Mouse (Mus musculus) forebrain, postnatal 0 days (tissue): ENCODE measurements at regions not wholly inside any gene's neighbourhood (a gene's known extent, or its start where the extent isn't known, plus 50 kb on each side); places are given as distances from the start of the nearest gene placed in this dataset.

Source experiments
- ATAC-seq: fragments of 200-750 bp; cut with Nextera tagmentation; 2 replicates; pipeline ENCODE4 v1.8.0; 2017; ENCODE audit warnings: mild to moderate bottlenecking, moderate library complexity
- DNase-seq: peaks from one replicate; pipeline ENCODE4 v3.0.0-alpha.2; 2015
- H3K27ac ChIP-seq: fragments of 300-500 bp; sonication (generic); 2 replicates; pipeline ENCODE4 v1.5.1; 2014; ENCODE audit warnings: low read depth, mild to moderate bottlenecking, antibody characterized with exemption, low read length, moderate library complexity, mixed read lengths
- H3K27me3 ChIP-seq: fragments of 300-500 bp; sonication (generic); 2 replicates; pipeline ENCODE4 v1.6.1; 2014; ENCODE audit warnings: mild to moderate bottlenecking, low read length, mixed read lengths; ENCODE audit not compliant: insufficient read depth
- H3K36me3 ChIP-seq: fragments of 300-500 bp; sonication (generic); 2 replicates; pipeline ENCODE4 v1.6.1; 2014; ENCODE audit warnings: mild to moderate bottlenecking, moderate library complexity; ENCODE audit not compliant: insufficient read depth
- H3K4me1 ChIP-seq: fragments of 300-500 bp; sonication (generic); 2 replicates; pipeline ENCODE4 v1.6.1; 2014; ENCODE audit warnings: antibody characterized with exemption; ENCODE audit not compliant: insufficient read depth
- H3K4me2 ChIP-seq: fragments of 300-500 bp; sonication (generic); 2 replicates; pipeline ENCODE4 v1.6.1; 2014; ENCODE audit warnings: low read depth, mild to moderate bottlenecking, moderate library complexity
- H3K4me3 ChIP-seq: fragments of 300-500 bp; sonication (generic); 2 replicates; pipeline ENCODE4 v1.5.1; 2014; ENCODE audit warnings: low read depth, low read length, mixed read lengths
- H3K9ac ChIP-seq: fragments of 300-500 bp; sonication (generic); 2 replicates; pipeline ENCODE4 v1.6.1; 2014; ENCODE audit warnings: mild to moderate bottlenecking
- H3K9me3 ChIP-seq: fragments of 300-500 bp; sonication (generic); 2 replicates; pipeline ENCODE4 v1.6.1; 2016; ENCODE audit warnings: low read length
- CTCF ChIP-seq: sonication (generic); IDR thresholded peaks from 2 replicates; pipeline ENCODE4 v1.5.1; 2016; ENCODE audit warnings: antibody characterized with exemption, control low read depth, low read depth
- WGBS: fragments of 180-500 bp; shearing (Covaris S2); extraction: QIAGEN DNeasy Blood & Tissue Kit; methylation state at CpG from one replicate; pipeline ENCODE4 v1.1.7; 2014; 5-methylcytosine and 5-hydroxymethylcytosine counted together

DNA sequence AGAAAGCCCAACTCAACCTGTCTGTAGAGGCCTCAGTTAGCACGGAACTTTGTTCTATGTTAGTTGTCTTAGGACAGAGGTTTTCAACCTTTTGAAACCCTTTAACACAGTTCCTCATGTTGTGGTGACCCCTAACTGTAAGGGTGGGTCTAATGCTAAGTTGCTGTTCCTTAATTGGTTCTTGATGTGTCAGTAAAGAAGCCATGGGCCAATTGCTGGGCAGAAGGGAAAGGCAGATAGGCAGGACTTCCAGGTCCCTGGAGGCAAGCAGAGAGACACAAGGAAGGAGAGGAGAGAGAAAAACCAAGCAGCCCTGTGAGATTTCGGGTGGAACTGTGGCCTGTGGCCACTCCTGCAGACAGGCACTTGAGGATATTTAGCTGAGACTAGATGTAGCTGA, 431.0 kb downstream of the Plcl1 start:
- Histone ChIP-seq H3K27me3 (no peaks in the 10 kb centered on the region), H3K9ac (no peak overlapping the region), H3K9me3 (no peaks in the 10 kb centered on the region), H3K4me1 (no peaks in the 10 kb centered on the region), H3K4me3 (no peak overlapping the region), H3K27ac (no peak overlapping the region), H3K4me2 (no peak overlapping the region), H3K36me3 (no peaks in the 10 kb centered on the region)
- WGBS = 80% methylated on average over 2 of the region's 2 CpGs
- no peak for DNase-seq
- no peak for ATAC-seq
- no peak for TF ChIP-seq CTCF

- Histone ChIP-seq H3K36me3 (no peaks in the 10 kb centered on the region), H3K4me2 (no peak overlapping the region), H3K4me3 (no peak overlapping the region), H3K4me1 (no peaks in the 10 kb centered on the region), H3K9ac (no peak overlapping the region), H3K9me3 (no peaks in the 10 kb centered on the region), H3K27me3 (no peaks in the 10 kb centered on the region), H3K27ac (no peak overlapping the region)
- ATAC-seq (no peak), DNase-seq (no peak)
- no peak for TF ChIP-seq CTCF
Observed at GRCm38 (mm10) chr1:55837366-55837765, 431.6 kb downstream of the Plcl1 start.

- Histone ChIP-seq H3K27me3 (no peaks in the 10 kb centered on the region), H3K9me3 (no peaks in the 10 kb centered on the region), H3K36me3 (no peaks in the 10 kb centered on the region), H3K27ac (no peak overlapping the region), H3K4me1 (no peaks in the 10 kb centered on the region), H3K4me3 (no peak overlapping the region), H3K9ac (no peak overlapping the region), H3K4me2 (no peak overlapping the region)
- peak; percentile 89 for ATAC-seq
- WGBS = 0% methylated on average over 2 of the region's 2 CpGs
- peak; percentile 86 for DNase-seq
- peak; percentile 86 for TF ChIP-seq CTCF
Observed at GRCm38 (mm10) chr1:55838168-55838567, 432.4 kb downstream of the Plcl1 start.

DNA sequence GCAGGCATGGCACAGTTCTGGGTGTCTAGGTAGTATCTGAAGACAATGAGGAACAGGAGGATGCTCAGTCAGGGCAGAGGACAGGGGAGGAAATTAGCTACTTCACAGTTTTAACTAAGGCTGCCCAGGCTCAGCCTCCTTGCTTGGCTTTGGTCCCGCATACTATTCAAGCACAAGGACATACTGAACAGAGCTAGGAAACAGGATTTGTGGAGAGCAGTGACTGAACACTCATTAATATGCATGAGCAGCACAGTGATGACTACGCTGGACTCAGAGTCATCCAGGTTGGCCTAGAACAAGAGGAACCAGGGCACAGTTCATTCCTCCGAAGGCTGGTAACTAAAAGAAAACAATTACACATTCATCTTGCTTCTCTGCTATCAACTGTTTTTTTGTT, 443.1 kb downstream of the Plcl1 start:
- Histone ChIP-seq H3K36me3 (no peaks in the 10 kb centered on the region), H3K27ac (no peak overlapping the region), H3K27me3 (no peaks in the 10 kb centered on the region), H3K9ac (no peak overlapping the region), H3K4me3 (no peak overlapping the region), H3K4me2 (no peak overlapping the region), H3K9me3 (no peaks in the 10 kb centered on the region), H3K4me1 (no peaks in the 10 kb centered on the region)
- WGBS = 25% methylated on average over 3 of the region's 3 CpGs
- ATAC-seq = no peak; the same call in 1 of the 2 replicates
- no peak for TF ChIP-seq CTCF
- no peak for DNase-seq

- Histone ChIP-seq H3K27me3 (no peaks in the 10 kb centered on the region), H3K9me3 (no peaks in the 10 kb centered on the region), H3K9ac (no peak overlapping the region), H3K4me2 (no peak overlapping the region), H3K4me3 (no peak overlapping the region), H3K4me1 (no peaks in the 10 kb centered on the region), H3K27ac (no peak overlapping the region), H3K36me3 (no peaks in the 10 kb centered on the region)
- DNase-seq = no peak
- no peak for ATAC-seq
- TF ChIP-seq CTCF = no peak
Observed at GRCm38 (mm10) chr1:55852354-55852753, 446.6 kb downstream of the Plcl1 start.

DNA sequence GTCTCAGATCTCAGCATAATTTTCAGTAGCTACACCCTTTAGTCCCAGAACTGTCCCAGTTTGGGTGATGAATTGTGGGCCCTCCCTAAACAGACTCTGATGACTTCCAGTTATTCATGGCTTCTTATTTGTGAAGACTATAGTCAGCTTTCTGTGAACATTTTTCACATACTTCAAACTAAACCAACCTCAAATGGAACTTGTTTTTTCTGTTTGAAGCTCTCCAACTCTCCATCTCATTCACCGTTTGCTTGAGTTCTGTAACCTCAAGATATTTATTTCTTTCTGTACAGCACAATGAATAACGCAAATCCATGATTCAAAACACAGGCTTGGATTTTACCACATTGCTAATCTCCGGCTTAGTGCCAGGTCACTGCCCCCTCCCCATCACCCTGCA, 453.4 kb downstream of the Plcl1 start:
- Histone ChIP-seq H3K27ac (no peak overlapping the region), H3K9me3 (no peaks in the 10 kb centered on the region), H3K9ac (no peak overlapping the region), H3K4me2 (no peak overlapping the region), H3K27me3 (no peaks in the 10 kb centered on the region), H3K4me1 (no peaks in the 10 kb centered on the region), H3K4me3 (no peak overlapping the region), H3K36me3 (no peaks in the 10 kb centered on the region)
- DNase-seq (no peak), ATAC-seq (no peak)
- 80% methylated on average over 3 of the region's 3 CpGs for WGBS
- TF ChIP-seq CTCF = no peak

- Histone ChIP-seq H3K9me3 (no peaks in the 10 kb centered on the region), H3K27me3 (no peaks in the 10 kb centered on the region), H3K4me2 (no peak overlapping the region), H3K4me1 (no peaks in the 10 kb centered on the region), H3K27ac (no peak overlapping the region), H3K36me3 (no peaks in the 10 kb centered on the region), H3K9ac (no peak overlapping the region), H3K4me3 (no peak overlapping the region)
- 37% methylated on average over 3 of the region's 3 CpGs for WGBS
- ATAC-seq (no peak), DNase-seq (no peak)
- no peak for TF ChIP-seq CTCF
Observed at GRCm38 (mm10) chr1:55863113-55863512, 457.4 kb downstream of the Plcl1 start.

GRCm38 (mm10) chr1:55865274-55865673, 459.6 kb downstream of the Plcl1 start:
- no peaks in the 10 kb centered on the region for H3K27me3 ChIP-seq
- DNase-seq = no peak
- WGBS = 76% methylated on average over 4 of the region's 4 CpGs
- no peak for TF ChIP-seq CTCF
- no peaks in the 10 kb centered on the region for H3K4me1 ChIP-seq
- H3K9ac ChIP-seq = no peak overlapping the region
- no peak for ATAC-seq
- H3K4me3 ChIP-seq = no peak overlapping the region
- no peak overlapping the region for H3K27ac ChIP-seq
- H3K9me3 ChIP-seq = no peaks in the 10 kb centered on the region
- H3K4me2 ChIP-seq = no peak overlapping the region
- H3K36me3 ChIP-seq = no peaks in the 10 kb centered on the region
